Comparison of ENCODE assay signal across 10 mouse cellular contexts in genomic region chr1:139209796-139210195, GRCm38 (mm10).
DNase-seq lines count a peak whose midpoint lies in the region; ATAC-seq and TF ChIP-seq lines count a peak whose summit lies in the region.
"Had no signal": no experiment of that assay in that cellular context is flagged by ENCODE, and none has a peak within 500 bp of the region (broad histone marks: within the 10 kb centered on the region; RNA-seq: fewer than 3 reads in every experiment).

No protein-coding gene starts in this region.

- no peaks in the 10 kb centered on the region for H3K36me3 ChIP-seq in heart, postnatal 0 days (replicated peaks; ENCODE audit: control insufficient read depth, insufficient read depth, low read length)
- H3K36me3 ChIP-seq in heart, embryonic 12.5 days: no peaks in the 10 kb centered on the region
- no peaks in the 10 kb centered on the region for H3K36me3 ChIP-seq in hindbrain, embryonic 15.5 days
- H3K36me3 ChIP-seq in midbrain, embryonic 13.5 days: no peaks in the 10 kb centered on the region
- H3K36me3 ChIP-seq in kidney, embryonic 15.5 days: no peaks in the 10 kb centered on the region
- H3K36me3 ChIP-seq: embryonic facial prominence, embryonic 12.5 days had no signal

- no peak overlapping the region for H3K27ac ChIP-seq in heart, postnatal 0 days (ENCODE audit: low read depth)
- H3K27ac ChIP-seq in heart, embryonic 12.5 days (ENCODE audit: poor library complexity, severe bottlenecking): no peak overlapping the region
- 0 out of 2 replicates have a peak overlapping the region, but pooled peaks have one; percentile 10 for H3K27ac ChIP-seq in hindbrain, embryonic 15.5 days (replicated peaks)
- H3K27ac ChIP-seq in midbrain, embryonic 13.5 days: peak overlapping the region; percentile 57
- no peak overlapping the region for H3K27ac ChIP-seq in kidney, embryonic 15.5 days
- H3K27ac ChIP-seq: embryonic facial prominence, embryonic 12.5 days; liver, embryonic 14.5 days had no signal

- no peaks in the 10 kb centered on the region for H3K4me1 ChIP-seq in heart, postnatal 0 days (ENCODE audit: control insufficient read depth, insufficient read depth)
- no peaks in the 10 kb centered on the region for H3K4me1 ChIP-seq in heart, embryonic 12.5 days (replicated peaks)
- H3K4me1 ChIP-seq in hindbrain, embryonic 15.5 days (replicated peaks): peaks cover 7% of the 10 kb centered on the region
- H3K4me1 ChIP-seq in midbrain, embryonic 13.5 days (replicated peaks): peaks cover 20% of the 10 kb centered on the region
- peaks cover 6% of the 10 kb centered on the region; the same call in 1 of the 2 replicates for H3K4me1 ChIP-seq in kidney, embryonic 15.5 days
- H3K4me1 ChIP-seq: embryonic facial prominence, embryonic 12.5 days had no signal

- intact Hi-C loops in gastrocnemius, postnatal 14 days (cut with DNase I; ENCODE audit: low total_unique reads): no loop called here

- ATAC-seq in heart, postnatal 0 days (ENCODE audit: insufficient read depth, low read depth): no peak
- no peak for ATAC-seq in heart, embryonic 12.5 days (ENCODE audit: insufficient number of reproducible peaks, low FRiP score)
- ATAC-seq in hindbrain, embryonic 15.5 days (ENCODE audit: low FRiP score, low read depth): 0 out of 2 replicates have a peak, but pooled peaks have one; percentile 56
- ATAC-seq in midbrain, embryonic 13.5 days: peak; percentile 74
- ATAC-seq in kidney, embryonic 15.5 days (replicated peaks; ENCODE audit: low FRiP score): no peak

- DNase-seq in heart, postnatal 0 days (ENCODE audit: low spot score): no peak
- DNase-seq in adrenal gland, postnatal 10 days: peak; percentile 72
- DNase-seq in gastrocnemius, postnatal 14 days: no peak
- no peak for DNase-seq in kidney, adult 8-10 months

- H3K9ac ChIP-seq in heart, postnatal 0 days (replicated peaks; ENCODE audit: low read depth, low read length): no peak overlapping the region
- no peak overlapping the region for H3K9ac ChIP-seq in heart, embryonic 12.5 days
- H3K9ac ChIP-seq in hindbrain, embryonic 15.5 days: no peak overlapping the region
- H3K9ac ChIP-seq in midbrain, embryonic 13.5 days (replicated peaks): no peak overlapping the region
- H3K9ac ChIP-seq in kidney, embryonic 15.5 days: no peak overlapping the region
- H3K9ac ChIP-seq: embryonic facial prominence, embryonic 12.5 days; liver, embryonic 14.5 days had no signal

- H3K4me3 ChIP-seq in heart, postnatal 0 days (ENCODE audit: low read depth, low read length): no peak overlapping the region
- H3K4me3 ChIP-seq in heart, embryonic 12.5 days: no peak overlapping the region
- no peak overlapping the region for H3K4me3 ChIP-seq in hindbrain, embryonic 15.5 days
- H3K4me3 ChIP-seq in midbrain, embryonic 13.5 days (replicated peaks): no peak overlapping the region
- H3K4me3 ChIP-seq in kidney, embryonic 15.5 days (replicated peaks): no peak overlapping the region
- H3K4me3 ChIP-seq: embryonic facial prominence, embryonic 12.5 days had no signal

- no peaks in the 10 kb centered on the region for H3K27me3 ChIP-seq in heart, postnatal 0 days (ENCODE audit: control insufficient read depth, insufficient read depth, low read length)
- H3K27me3 ChIP-seq in heart, embryonic 12.5 days (replicated peaks): no peaks in the 10 kb centered on the region
- no peaks in the 10 kb centered on the region for H3K27me3 ChIP-seq in hindbrain, embryonic 15.5 days
- no peaks in the 10 kb centered on the region for H3K27me3 ChIP-seq in midbrain, embryonic 13.5 days
- no peaks in the 10 kb centered on the region for H3K27me3 ChIP-seq in kidney, embryonic 15.5 days
- H3K27me3 ChIP-seq: embryonic facial prominence, embryonic 12.5 days had no signal

- 22% methylated on average over 7 of the region's 7 CpGs for WGBS in heart, postnatal 0 days
- 36% methylated on average over 7 of the region's 7 CpGs for WGBS in heart, embryonic 12.5 days
- WGBS in hindbrain, embryonic 15.5 days: 11% methylated on average over 7 of the region's 7 CpGs
- 6% methylated on average over 7 of the region's 7 CpGs for WGBS in midbrain, embryonic 13.5 days
- WGBS in kidney, embryonic 15.5 days: 17% methylated on average over 7 of the region's 7 CpGs

- no peak for TF ChIP-seq EP300 in heart, postnatal 0 days (IDR thresholded peaks at IDR 0.05; ENCODE audit: low read depth)

- TF ChIP-seq CTCF in heart, postnatal 0 days (IDR thresholded peaks at IDR 0.05; ENCODE audit: low read depth): no peak

- H3K9me3 ChIP-seq in heart, postnatal 0 days (replicated peaks; ENCODE audit: control insufficient read depth, low read length): no peaks in the 10 kb centered on the region
- H3K9me3 ChIP-seq in heart, embryonic 12.5 days (replicated peaks): no peaks in the 10 kb centered on the region
- H3K9me3 ChIP-seq in hindbrain, embryonic 15.5 days: no peaks in the 10 kb centered on the region
- H3K9me3 ChIP-seq in midbrain, embryonic 13.5 days: no peaks in the 10 kb centered on the region
- no peaks in the 10 kb centered on the region for H3K9me3 ChIP-seq in kidney, embryonic 15.5 days (replicated peaks)
- H3K9me3 ChIP-seq: embryonic facial prominence, embryonic 12.5 days had no signal

- peak overlapping the region; percentile 6; the same call in 1 of the 2 replicates for H3K4me2 ChIP-seq in heart, postnatal 0 days (ENCODE audit: low read depth, low read length)
- no peak overlapping the region for H3K4me2 ChIP-seq in heart, embryonic 12.5 days
- H3K4me2 ChIP-seq in hindbrain, embryonic 15.5 days: 0 out of 2 replicates have a peak overlapping the region, but pooled peaks have one; percentile 15
- H3K4me2 ChIP-seq in midbrain, embryonic 13.5 days (replicated peaks): peak overlapping the region; percentile 17
- H3K4me2 ChIP-seq in kidney, embryonic 15.5 days: no peak overlapping the region
- H3K4me2 ChIP-seq: embryonic facial prominence, embryonic 12.5 days had no signal

Comparison
In these comparisons a context has a peak if more than half of its experiments do, and no peak if none do; other contexts are left out.
1. H3K4me2 ChIP-seq: peak in heart, postnatal 0 days (single experiment), hindbrain, embryonic 15.5 days (single experiment) and midbrain, embryonic 13.5 days (single experiment); none in heart, embryonic 12.5 days (single experiment) and kidney, embryonic 15.5 days (single experiment).
2. ATAC-seq: peak in hindbrain, embryonic 15.5 days (single experiment) and midbrain, embryonic 13.5 days (single experiment); none in heart, postnatal 0 days (single experiment), heart, embryonic 12.5 days (single experiment) and kidney, embryonic 15.5 days (single experiment).
3. H3K27ac ChIP-seq: peak in hindbrain, embryonic 15.5 days (single experiment) and midbrain, embryonic 13.5 days (single experiment); none in heart, postnatal 0 days (single experiment), heart, embryonic 12.5 days (single experiment) and kidney, embryonic 15.5 days (single experiment).